Mouse (Mus musculus) erythroblast, embryonic 14.5 days (primary cell): ENCODE data around the gene Tacr1. TPM values are rescaled to one million over a fixed set of nuclear protein-coding genes. Genes with fewer than 3 reads are reported as not detected.

Experiments
- H3K27me3 ChIP-seq: 2 replicates; pipeline ENCODE4 v1.6.1; 2012; ENCODE audit warnings: inconsistent platforms; ENCODE audit not compliant: control insufficient read depth
- H3K36me3 ChIP-seq: 2 replicates; pipeline ENCODE4 v1.6.1; 2012; ENCODE audit warnings: mild to moderate bottlenecking, inconsistent platforms; ENCODE audit not compliant: control insufficient read depth
- H3K4me1 ChIP-seq: 2 replicates; pipeline ENCODE4 v1.6.1; 2012; ENCODE audit warnings: inconsistent platforms; ENCODE audit not compliant: control insufficient read depth
- H3K4me3 ChIP-seq: replicated peaks from 2 replicates; pipeline ENCODE3; 2012; ENCODE audit warnings: moderate library complexity, mild to moderate bottlenecking, inconsistent platforms
- H3K9me3 ChIP-seq: 2 replicates; pipeline ENCODE4 v1.6.1; 2012; ENCODE audit warnings: low read length, inconsistent platforms, mixed read lengths; ENCODE audit not compliant: control insufficient read depth
- GATA1 ChIP-seq: IDR thresholded peaks from 2 replicates; pipeline ENCODE4 v1.6.1; 2012; ENCODE audit warnings: low read length, inconsistent platforms, mixed read lengths
- TAL1 ChIP-seq: IDR thresholded peaks from 3 replicates; pipeline ENCODE4 v1.6.1; 2012; ENCODE audit warnings: low read length, inconsistent platforms, mixed read lengths
- polyA plus RNA-seq: library from polyadenylated mRNA; stranded (reverse); fragments of >175 nt; gene quantifications from 2 replicates; pipeline ENCODE4 v1.2.3, GENCODE M21; 2012

Tacr1 gene
- polyA plus RNA-seq, 1 experiment: not detected

GRCm38 (mm10) chr6:82455245-82455644 is 53.1 kb downstream of the Tacr1 start:
- Histone ChIP-seq H3K4me1 (no peaks in the 10 kb centered on the region), H3K36me3 (no peaks in the 10 kb centered on the region), H3K9me3 (no peaks in the 10 kb centered on the region), H3K27me3 (no peaks in the 10 kb centered on the region), H3K4me3 (no peak overlapping the region)
- TF ChIP-seq GATA1 (no peak), TAL1 (no peak)

DNA sequence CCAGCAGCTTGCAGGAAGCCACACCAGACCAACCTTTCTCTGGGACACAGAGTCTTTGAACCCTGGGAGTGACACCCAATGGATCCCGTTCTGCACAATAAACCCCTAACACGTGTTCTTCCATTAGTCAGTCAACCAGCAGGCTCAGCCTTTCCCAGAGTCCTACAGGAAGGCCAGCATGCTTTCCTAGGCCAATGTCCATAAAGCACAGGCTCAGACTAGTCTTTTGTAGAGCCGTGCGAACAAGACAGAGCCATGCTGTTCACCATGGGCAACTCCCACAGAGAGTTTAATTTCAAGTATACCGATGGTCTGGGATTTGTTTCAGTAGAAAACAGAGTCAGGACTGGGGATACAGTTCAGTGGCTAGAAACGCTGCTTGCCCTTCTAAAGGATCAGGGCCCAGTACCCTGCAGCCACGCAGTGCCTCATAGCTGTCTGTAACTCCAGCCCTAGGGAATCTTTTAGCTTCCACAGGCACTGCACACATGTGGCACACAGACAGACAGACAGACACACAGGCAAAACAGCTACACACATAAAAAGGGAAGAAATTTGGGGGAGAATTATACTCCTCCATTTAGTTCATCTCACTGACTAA is 55.1 kb downstream of the Tacr1 start:
- Histone ChIP-seq H3K27me3 (no peaks in the 10 kb centered on the region), H3K4me1 (no peaks in the 10 kb centered on the region), H3K36me3 (no peaks in the 10 kb centered on the region), H3K9me3 (no peaks in the 10 kb centered on the region), H3K4me3 (no peak overlapping the region)
- TF ChIP-seq TAL1: no peak
- no peak for TF ChIP-seq GATA1

DNA sequence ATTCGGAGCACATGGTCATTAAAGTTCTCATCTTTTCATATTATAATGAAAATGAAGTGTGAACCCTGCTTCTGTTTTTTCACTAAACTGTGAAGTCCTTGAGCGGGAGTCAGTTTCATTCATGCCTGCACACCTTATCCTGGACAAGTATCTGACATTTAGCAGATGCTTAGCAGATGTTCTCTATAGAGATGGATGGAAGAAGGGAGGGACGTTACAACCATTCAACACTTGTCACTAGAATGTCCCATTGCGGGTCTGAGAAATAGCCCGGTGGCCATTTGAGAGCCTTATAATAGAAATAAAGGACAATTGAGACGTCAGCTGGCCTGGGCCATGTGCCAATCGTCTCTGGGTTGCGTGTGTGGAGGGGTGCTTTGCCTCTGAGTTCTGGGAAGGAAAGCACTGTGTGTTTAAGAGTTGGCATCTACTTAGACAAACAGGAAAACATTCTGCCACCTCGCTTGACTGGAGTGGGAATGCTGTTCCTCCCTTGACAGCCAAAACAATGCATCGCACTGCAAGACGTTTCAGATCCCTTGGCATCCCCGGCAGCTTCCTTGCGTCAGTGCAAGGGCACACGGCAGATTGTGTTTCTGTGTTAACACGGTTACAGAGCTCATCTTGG is 56.7 kb downstream of the Tacr1 start:
- no peak for TF ChIP-seq TAL1
- Histone ChIP-seq H3K4me1 (peaks cover 2% of the 10 kb centered on the region), H3K4me3 (no peak overlapping the region), H3K27me3 (no peaks in the 10 kb centered on the region), H3K36me3 (no peaks in the 10 kb centered on the region), H3K9me3 (no peaks in the 10 kb centered on the region)

GRCm38 (mm10) chr6:82463171-82463570 is 61.0 kb downstream of the Tacr1 start:
- Histone ChIP-seq H3K27me3 (no peaks in the 10 kb centered on the region), H3K36me3 (no peaks in the 10 kb centered on the region), H3K4me1 (peaks cover 2% of the 10 kb centered on the region), H3K9me3 (no peaks in the 10 kb centered on the region), H3K4me3 (no peak overlapping the region)
- TF ChIP-seq GATA1 (no peak), TAL1 (no peak)

GRCm38 (mm10) chr6:82474477-82474876 is 72.3 kb downstream of the Tacr1 start:
- Histone ChIP-seq H3K9me3 (no peaks in the 10 kb centered on the region), H3K4me1 (peaks cover 2% of the 10 kb centered on the region), H3K36me3 (no peaks in the 10 kb centered on the region), H3K27me3 (no peaks in the 10 kb centered on the region), H3K4me3 (no peak overlapping the region)
- TF ChIP-seq GATA1 (no peak), TAL1 (no peak)

DNA sequence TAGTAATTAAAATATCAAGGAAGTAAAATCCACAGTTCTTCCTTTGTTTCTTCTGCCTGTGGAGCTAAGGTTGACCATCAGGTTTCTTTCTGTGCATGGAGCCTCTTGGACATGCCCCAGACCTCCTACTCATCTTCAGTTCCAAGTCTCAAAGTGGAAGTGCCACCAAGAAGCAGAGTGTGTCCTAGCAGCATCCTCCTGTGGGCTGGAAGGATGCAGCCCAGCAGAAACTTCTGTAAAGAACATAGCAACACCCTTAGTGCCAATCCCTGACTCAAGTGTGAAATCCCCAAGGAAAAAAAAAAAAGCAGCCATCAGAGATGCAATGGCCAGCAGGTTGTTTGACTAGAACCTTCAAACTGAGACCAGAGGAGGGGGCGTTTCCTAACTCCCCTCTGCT is 81.7 kb downstream of the Tacr1 start:
- Histone ChIP-seq H3K27me3 (no peaks in the 10 kb centered on the region), H3K9me3 (no peaks in the 10 kb centered on the region), H3K4me1 (no peaks in the 10 kb centered on the region), H3K4me3 (no peak overlapping the region), H3K36me3 (no peaks in the 10 kb centered on the region)
- TF ChIP-seq TAL1 (no peak), GATA1 (no peak)

- no peak for TF ChIP-seq GATA1
- TF ChIP-seq TAL1: no peak
- Histone ChIP-seq H3K27me3 (no peaks in the 10 kb centered on the region), H3K4me1 (no peaks in the 10 kb centered on the region), H3K4me3 (no peak overlapping the region), H3K36me3 (no peaks in the 10 kb centered on the region), H3K9me3 (no peaks in the 10 kb centered on the region)
Observed at GRCm38 (mm10) chr6:82494481-82494880, 92.3 kb downstream of the Tacr1 start.

- no peaks in the 10 kb centered on the region for H3K9me3 ChIP-seq
- H3K36me3 ChIP-seq: no peaks in the 10 kb centered on the region
- no peaks in the 10 kb centered on the region for H3K4me1 ChIP-seq
- no peak overlapping the region for H3K4me3 ChIP-seq
- no peak for TF ChIP-seq GATA1
- no peak for TF ChIP-seq TAL1
- H3K27me3 ChIP-seq: no peaks in the 10 kb centered on the region
Observed at GRCm38 (mm10) chr6:82510843-82511416, 108.8 kb downstream of the Tacr1 start.

DNA sequence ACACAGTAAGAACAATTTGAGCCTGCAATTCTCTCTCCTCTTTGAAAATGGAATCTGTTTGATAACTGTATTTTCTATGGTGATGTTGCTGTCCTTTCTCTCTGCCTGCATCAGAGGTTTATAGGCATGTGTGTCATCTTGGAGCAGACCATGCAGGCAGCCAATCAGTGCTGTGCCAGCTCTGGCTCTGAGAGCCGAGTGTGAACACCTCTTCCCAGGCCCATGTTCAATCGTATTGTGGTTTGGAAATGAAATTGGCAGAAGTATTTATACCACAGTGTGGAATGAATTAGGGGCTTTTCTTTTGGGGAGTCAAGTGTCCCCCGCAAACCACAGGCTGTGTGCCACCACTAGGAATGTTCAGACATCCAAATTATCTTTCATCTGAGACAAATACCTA is 117.5 kb downstream of the Tacr1 start:
- Histone ChIP-seq H3K4me1 (no peaks in the 10 kb centered on the region), H3K9me3 (no peaks in the 10 kb centered on the region), H3K4me3 (no peak overlapping the region), H3K36me3 (no peaks in the 10 kb centered on the region), H3K27me3 (no peaks in the 10 kb centered on the region)
- TF ChIP-seq GATA1: no peak
- TF ChIP-seq TAL1: no peak

- no peaks in the 10 kb centered on the region for H3K27me3 ChIP-seq
- H3K4me1 ChIP-seq: no peaks in the 10 kb centered on the region
- H3K36me3 ChIP-seq: no peaks in the 10 kb centered on the region
- no peak for TF ChIP-seq TAL1
- no peak for TF ChIP-seq GATA1
- no peaks in the 10 kb centered on the region for H3K9me3 ChIP-seq
- H3K4me3 ChIP-seq: no peak overlapping the region
Observed at GRCm38 (mm10) chr6:82522567-82522966, 120.4 kb downstream of the Tacr1 start.
